Mouse (Mus musculus) heart, adult 18-20 months (tissue): ENCODE results near the gene Tlk1. TPM values are rescaled to one million over a fixed set of nuclear protein-coding genes. Genes with fewer than 3 reads are reported as not detected.

ENCODE experiments used
- DNase-seq, 2 experiments: peaks; one replicate each; pipeline ENCODE4 v3.0.0; 2021 to 2022; ENCODE audit warnings: mixed read lengths in 1 of 2
- long read RNA-seq, 2 experiments: library from polyadenylated mRNA; stranded (forward); transcript quantifications; one replicate each; pipeline ENCODE4 v2.0.0; 2021
- total RNA-seq, 2 experiments: library from RNA; stranded (reverse); gene quantifications; 2 replicates each; pipeline ENCODE4 v1.2.3; 2021

Tlk1 gene
- total RNA-seq, result 10 to 100 TPM; 27.0 to 33.3 TPM
- long read RNA-seq, experiment 1, full-length matches to known transcripts, result 19 of 28 reads
- long read RNA-seq, experiment 1, partial matches to known transcripts, result 5 of 28 reads
- long read RNA-seq, experiment 1, other reads (novel, unspliced or antisense), result 4 of 28 reads
- long read RNA-seq, experiment 2, full-length matches to known transcripts, result 11 of 14 reads
- long read RNA-seq, experiment 2, partial matches to known transcripts, result 3 of 14 reads
- long read RNA-seq, experiment 2, other reads (novel, unspliced or antisense), result 0 of 14 reads

GRCm38 (mm10) chr2:70825371-70826051, at the start of gene Tlk1:
Gene Tlk1, minus strand, starts transcription at chr2:70825728.
- peak; percentile 72 to 83 for DNase-seq

GRCm38 (mm10) chr2:70875129-70875528, 49.6 kb upstream of the Tlk1 start:
- DNase-seq, result no peak

GRCm38 (mm10) chr2:70873168-70873567, 47.6 kb upstream of the Tlk1 start:
- no peak for DNase-seq

GRCm38 (mm10) chr2:70871466-70872022, 46.0 kb upstream of the Tlk1 start:
- DNase-seq, result no peak

GRCm38 (mm10) chr2:70870819-70871218, 45.3 kb upstream of the Tlk1 start:
- DNase-seq, result no peak

- no peak for DNase-seq
Observed at GRCm38 (mm10) chr2:70869116-70869515, 43.6 kb upstream of the Tlk1 start.

GRCm38 (mm10) chr2:70867231-70867630, 41.7 kb upstream of the Tlk1 start:
- DNase-seq, result no peak

- no peak for DNase-seq
Observed at GRCm38 (mm10) chr2:70862881-70863280, 37.4 kb upstream of the Tlk1 start.

GRCm38 (mm10) chr2:70859740-70860139, 34.2 kb upstream of the Tlk1 start:
- DNase-seq, result no peak

- DNase-seq, result no peak
Observed at GRCm38 (mm10) chr2:70856971-70857370, 31.4 kb upstream of the Tlk1 start.

GRCm38 (mm10) chr2:70854231-70854888, 28.8 kb upstream of the Tlk1 start:
- no peak for DNase-seq

- no peak for DNase-seq
Observed at GRCm38 (mm10) chr2:70853329-70853728, 27.8 kb upstream of the Tlk1 start.

GRCm38 (mm10) chr2:70852796-70853221, 27.3 kb upstream of the Tlk1 start:
- no peak for DNase-seq

- DNase-seq, result no peak
Observed at GRCm38 (mm10) chr2:70852186-70852795, 26.8 kb upstream of the Tlk1 start.

GRCm38 (mm10) chr2:70845871-70846270, 20.3 kb upstream of the Tlk1 start:
- DNase-seq, result no peak

- DNase-seq, result no peak
Observed at GRCm38 (mm10) chr2:70844694-70845395, 19.3 kb upstream of the Tlk1 start.

- DNase-seq, result peak in 1 of 2 experiments; percentile 16
Observed at GRCm38 (mm10) chr2:70842049-70842618, 16.6 kb upstream of the Tlk1 start.

- peak in 1 of 2 experiments; percentile 22 for DNase-seq
Observed at GRCm38 (mm10) chr2:70838536-70839216, 13.1 kb upstream of the Tlk1 start.

GRCm38 (mm10) chr2:70836306-70836651, 10.8 kb upstream of the Tlk1 start:
- DNase-seq, result no peak

- DNase-seq, result no peak
Observed at GRCm38 (mm10) chr2:70835641-70836305, 10.2 kb upstream of the Tlk1 start.
